Mouse (Mus musculus) lung, postnatal 0 days (tissue): ENCODE measurements around the gene Banp. TPM values are rescaled to one million over a fixed set of nuclear protein-coding genes. Genes with fewer than 3 reads are reported as not detected.

Experiments used
- ATAC-seq: fragments of 200-750 bp; cut with Nextera tagmentation; 2 replicates; pipeline ENCODE4 v1.8.0; 2017; ENCODE audit warnings: moderate library complexity
- DNase-seq: peaks from one replicate; pipeline ENCODE4 v3.0.0-alpha.2; 2016; ENCODE audit warnings: low spot score
- H3K27ac ChIP-seq: fragments of 300-500 bp; sonication (generic); 2 replicates; pipeline ENCODE4 v1.5.1; 2014; ENCODE audit warnings: antibody characterized with exemption, mild to moderate bottlenecking, low read length, mixed read lengths
- H3K27me3 ChIP-seq: fragments of 300-500 bp; sonication (generic); replicated peaks from 2 replicates; pipeline ENCODE4 v1.6.1; 2014; ENCODE audit warnings: low read length, mixed read lengths; ENCODE audit not compliant: insufficient read depth
- H3K36me3 ChIP-seq: fragments of 300-500 bp; sonication (generic); 2 replicates; pipeline ENCODE4 v1.6.1; 2014; ENCODE audit warnings: low read length, mixed read lengths; ENCODE audit not compliant: insufficient read depth
- H3K4me1 ChIP-seq: fragments of 300-500 bp; sonication (generic); 2 replicates; pipeline ENCODE4 v1.6.1; 2014; ENCODE audit warnings: antibody characterized with exemption, low read depth, low read length, mixed read lengths; ENCODE audit not compliant: insufficient read depth
- H3K4me2 ChIP-seq: fragments of 300-500 bp; sonication (generic); replicated peaks from 2 replicates; pipeline ENCODE4 v1.6.1; 2014; ENCODE audit warnings: low read depth, mild to moderate bottlenecking, low read length, moderate library complexity, mixed read lengths
- H3K4me3 ChIP-seq: fragments of 300-500 bp; sonication (generic); 2 replicates; pipeline ENCODE4 v1.5.1; 2014; ENCODE audit warnings: low read depth, low read length
- H3K9ac ChIP-seq: fragments of 300-500 bp; sonication (generic); replicated peaks from 2 replicates; pipeline ENCODE4 v1.6.1; 2014; ENCODE audit warnings: low read depth, mild to moderate bottlenecking
- H3K9me3 ChIP-seq: fragments of 300-500 bp; sonication (generic); 2 replicates; pipeline ENCODE4 v1.6.1; 2016; ENCODE audit warnings: low read length, mixed read lengths
- CTCF ChIP-seq: IDR thresholded peaks from 2 replicates; pipeline ENCODE4 v1.5.1; 2016; ENCODE audit warnings: antibody characterized with exemption, mild to moderate bottlenecking
- EP300 ChIP-seq: IDR thresholded peaks from 2 replicates; pipeline ENCODE4 v1.6.1; 2016; ENCODE audit warnings: antibody characterized with exemption, mild to moderate bottlenecking, control low read depth
- WGBS: fragments of 180-500 bp; shearing (Covaris S2); extraction: QIAGEN DNeasy Blood & Tissue Kit; methylation state at CpG from one replicate; pipeline ENCODE4 v1.1.7; 2014; 5-methylcytosine and 5-hydroxymethylcytosine counted together
- polyA plus RNA-seq: library from polyadenylated mRNA; unstranded; fragments of >200 nt; fragmentation: Nextera tagmentation; extraction: Ambion mirVana; gene quantifications from 2 replicates; pipeline ENCODE4 v1.2.1, GENCODE M21; 2015

The Banp gene
- polyA plus RNA-seq, 1 experiment from 2014 or later = 17.1 TPM

DNA sequence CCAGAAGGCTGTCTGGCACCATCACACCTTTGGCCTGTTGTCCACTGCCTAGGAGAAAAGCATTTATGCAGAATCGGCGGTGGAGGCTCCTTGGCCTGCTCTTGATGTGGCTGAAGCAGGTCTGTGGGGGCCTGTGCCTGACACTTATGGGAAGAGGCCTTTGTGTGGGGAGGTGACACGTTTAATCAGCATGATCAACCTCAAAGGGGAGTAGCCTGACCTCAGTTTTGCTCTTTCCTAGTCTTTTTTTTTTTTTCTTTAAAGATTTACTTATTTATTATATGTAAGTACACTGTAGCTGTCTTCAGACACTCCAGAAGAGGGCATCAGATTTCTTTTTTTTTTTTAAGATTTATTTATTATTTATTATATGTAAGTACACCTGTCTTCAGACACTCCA, 13.3 kb downstream of the Banp start:
- 55% methylated on average over 3 of the region's 3 CpGs for WGBS
- H3K36me3 ChIP-seq = no peaks in the 10 kb centered on the region
- no peak overlapping the region for H3K27ac ChIP-seq
- no peaks in the 10 kb centered on the region for H3K27me3 ChIP-seq
- H3K4me2 ChIP-seq = no peak overlapping the region
- H3K4me1 ChIP-seq = peaks cover 5% of the 10 kb centered on the region; the same call in 1 of the 2 replicates
- no peak overlapping the region for H3K4me3 ChIP-seq
- ATAC-seq (no peak), DNase-seq (no peak)
- no peak for TF ChIP-seq EP300
- H3K9me3 ChIP-seq = no peaks in the 10 kb centered on the region
- no peak overlapping the region for H3K9ac ChIP-seq

GRCm38 (mm10) chr8:121964716-121965512, 15.4 kb downstream of the Banp start:
- H3K9ac ChIP-seq = no peak overlapping the region
- TF ChIP-seq CTCF (peak; percentile 32), EP300 (no peak)
- no peaks in the 10 kb centered on the region for H3K9me3 ChIP-seq
- DNase-seq (no peak), ATAC-seq (no peak)
- no peaks in the 10 kb centered on the region for H3K36me3 ChIP-seq
- 59% methylated on average over 8 of the region's 8 CpGs for WGBS
- no peak overlapping the region for H3K4me3 ChIP-seq
- peaks cover 5% of the 10 kb centered on the region; the same call in 1 of the 2 replicates for H3K4me1 ChIP-seq
- no peak overlapping the region for H3K27ac ChIP-seq
- H3K27me3 ChIP-seq = no peaks in the 10 kb centered on the region
- H3K4me2 ChIP-seq = no peak overlapping the region

GRCm38 (mm10) chr8:121966110-121966509, 16.6 kb downstream of the Banp start:
- Histone ChIP-seq H3K4me2 (no peak overlapping the region), H3K27me3 (no peaks in the 10 kb centered on the region), H3K36me3 (no peaks in the 10 kb centered on the region), H3K4me1 (peaks cover 7% of the 10 kb centered on the region; the same call in 1 of the 2 replicates), H3K9me3 (no peaks in the 10 kb centered on the region), H3K4me3 (no peak overlapping the region), H3K27ac (no peak overlapping the region), H3K9ac (no peak overlapping the region)
- TF ChIP-seq EP300 (no peak), CTCF (no peak)
- no peak for ATAC-seq
- WGBS = 65% methylated on average over 5 of the region's 5 CpGs
- no peak for DNase-seq

GRCm38 (mm10) chr8:121966714-121967448, 17.3 kb downstream of the Banp start:
- Histone ChIP-seq H3K9me3 (no peaks in the 10 kb centered on the region), H3K4me3 (no peak overlapping the region), H3K4me2 (no peak overlapping the region), H3K9ac (no peak overlapping the region), H3K27me3 (no peaks in the 10 kb centered on the region), H3K27ac (no peak overlapping the region), H3K4me1 (peaks cover 7% of the 10 kb centered on the region; the same call in 1 of the 2 replicates), H3K36me3 (no peaks in the 10 kb centered on the region)
- 67% methylated on average over 7 of the region's 7 CpGs for WGBS
- no peak for DNase-seq
- TF ChIP-seq CTCF (no peak), EP300 (no peak)
- ATAC-seq = no peak

- H3K27ac ChIP-seq = no peak overlapping the region
- H3K27me3 ChIP-seq = no peaks in the 10 kb centered on the region
- DNase-seq (no peak), ATAC-seq (no peak)
- H3K4me3 ChIP-seq = no peak overlapping the region
- 28% methylated on average over 4 of the region's 4 CpGs for WGBS
- H3K9ac ChIP-seq = no peak overlapping the region
- H3K9me3 ChIP-seq = no peaks in the 10 kb centered on the region
- no peaks in the 10 kb centered on the region for H3K36me3 ChIP-seq
- H3K4me2 ChIP-seq = no peak overlapping the region
- no peak for TF ChIP-seq EP300
- no peak for TF ChIP-seq CTCF
- H3K4me1 ChIP-seq = peaks cover 7% of the 10 kb centered on the region; the same call in 1 of the 2 replicates
These were observed 18.4 kb downstream of the Banp start for GRCm38 (mm10) chr8:121967977-121968376.

GRCm38 (mm10) chr8:121968542-121968941, 19.0 kb downstream of the Banp start:
- H3K4me2 ChIP-seq = no peak overlapping the region
- 53% methylated on average over 4 of the region's 4 CpGs for WGBS

More at GRCm38 (mm10) chr8:121968542-121968941, 19.0 kb downstream of the Banp start:
- TF ChIP-seq CTCF (no peak), EP300 (no peak)
- H3K27ac ChIP-seq = no peak overlapping the region
- no peaks in the 10 kb centered on the region for H3K27me3 ChIP-seq
- peaks cover 7% of the 10 kb centered on the region; the same call in 1 of the 2 replicates for H3K4me1 ChIP-seq
- ATAC-seq (no peak), DNase-seq (no peak)
- no peaks in the 10 kb centered on the region for H3K9me3 ChIP-seq
- H3K4me3 ChIP-seq = no peak overlapping the region
- no peak overlapping the region for H3K9ac ChIP-seq
- H3K36me3 ChIP-seq = no peaks in the 10 kb centered on the region
